Mouse (Mus musculus): Measurements from ENCODE around the gene Ip6k3. TPM values are rescaled to one million over a fixed set of nuclear protein-coding genes. Genes with fewer than 3 reads are reported as not detected.

Ip6k3 gene
- total RNA-seq, 2 experiments from 2014 or later = 0.38 to 0.47 TPM

DNA sequence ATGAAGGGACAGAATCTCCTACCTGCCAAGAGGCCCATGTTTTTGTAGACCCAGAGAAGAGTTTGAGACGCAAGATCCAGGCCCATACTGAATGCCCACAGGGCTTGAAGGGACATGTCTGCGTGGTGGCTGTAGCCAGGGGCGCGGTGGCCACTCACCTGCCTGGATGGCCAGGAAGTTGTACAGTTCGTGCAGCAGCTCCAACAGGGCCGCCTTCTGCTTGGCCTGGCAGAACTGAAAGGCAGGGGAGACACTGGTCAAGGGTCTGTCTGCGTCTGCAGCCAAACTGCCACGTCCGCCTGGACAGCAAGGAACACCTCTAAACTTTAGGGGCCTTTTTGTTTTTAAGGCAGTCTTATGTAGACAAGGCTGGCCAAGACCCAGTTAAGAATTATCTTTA lies 31.6 kb upstream of the Ip6k3 start:
- H3K4me3 ChIP-seq = no peak overlapping the region
- no peak for DNase-seq (ENCODE audit: extremely low spot score in 1 of 2, low spot score in 2 of 2)
- H3K27ac ChIP-seq = no peak overlapping the region
- intact Hi-C loops (cut with DNase I) = no loop called here
- no peak for TF ChIP-seq CTCF (IDR thresholded peaks at IDR 0.05)

GRCm38 (mm10) chr17:27196206-27196605 lies 28.6 kb upstream of the Ip6k3 start:
- Histone ChIP-seq H3K27ac (no peak overlapping the region), H3K4me3 (no peak overlapping the region)
- intact Hi-C loops (cut with DNase I) = no loop called here
- no peak for TF ChIP-seq CTCF (IDR thresholded peaks at IDR 0.05)
- no peak for DNase-seq (ENCODE audit: extremely low spot score in 1 of 2, low spot score in 2 of 2)

GRCm38 (mm10) chr17:27194258-27195185 lies 26.9 kb upstream of the Ip6k3 start:
- DNase-seq (ENCODE audit: extremely low spot score in 1 of 2, low spot score in 2 of 2) = no peak

GRCm38 (mm10) chr17:27191804-27192203 lies 24.2 kb upstream of the Ip6k3 start:
- intact Hi-C loops (cut with DNase I) = loop anchor here (2.0 kb wide), 1 partner anchor 329 kb away; the partner anchor contains the start of gene Grm4
- no peak for DNase-seq (ENCODE audit: extremely low spot score in 1 of 2, low spot score in 2 of 2)

More at GRCm38 (mm10) chr17:27194258-27195185, 26.9 kb upstream of the Ip6k3 start:
- no peak for TF ChIP-seq CTCF (IDR thresholded peaks at IDR 0.05)
- H3K4me3 ChIP-seq = no peak overlapping the region
- peak overlapping the region; percentile 11; the same call in 1 of the 2 replicates for H3K27ac ChIP-seq
- intact Hi-C loops (cut with DNase I) = no loop called here

DNA sequence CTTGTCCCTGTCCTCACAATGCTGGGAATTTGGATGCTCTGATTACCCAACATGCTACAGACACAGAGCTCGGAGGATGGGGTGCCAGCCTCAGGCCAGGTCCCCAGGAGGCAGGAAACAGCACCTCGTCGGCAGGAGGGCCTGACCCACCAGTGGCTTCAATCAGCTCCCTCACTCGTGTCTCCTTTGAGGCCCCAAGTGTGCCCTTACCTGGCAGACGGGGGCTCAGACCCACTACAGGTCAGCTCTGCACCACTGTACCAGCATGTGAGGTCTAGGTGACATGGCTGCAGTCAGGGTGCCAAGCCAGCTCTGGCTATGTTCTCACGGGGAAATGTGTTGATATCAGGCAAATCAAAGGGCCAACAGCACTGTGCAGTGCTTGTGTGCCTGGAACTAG lies 23.6 kb upstream of the Ip6k3 start:
- intact Hi-C loops (cut with DNase I) = loop anchor here (2.0 kb wide), 1 partner anchor 330 kb away; the partner anchor contains the start of gene Grm4

More at GRCm38 (mm10) chr17:27191804-27192203, 24.2 kb upstream of the Ip6k3 start:
- no peak for TF ChIP-seq CTCF (IDR thresholded peaks at IDR 0.05)
- no peak overlapping the region for H3K4me3 ChIP-seq
- no peak overlapping the region for H3K27ac ChIP-seq

DNA sequence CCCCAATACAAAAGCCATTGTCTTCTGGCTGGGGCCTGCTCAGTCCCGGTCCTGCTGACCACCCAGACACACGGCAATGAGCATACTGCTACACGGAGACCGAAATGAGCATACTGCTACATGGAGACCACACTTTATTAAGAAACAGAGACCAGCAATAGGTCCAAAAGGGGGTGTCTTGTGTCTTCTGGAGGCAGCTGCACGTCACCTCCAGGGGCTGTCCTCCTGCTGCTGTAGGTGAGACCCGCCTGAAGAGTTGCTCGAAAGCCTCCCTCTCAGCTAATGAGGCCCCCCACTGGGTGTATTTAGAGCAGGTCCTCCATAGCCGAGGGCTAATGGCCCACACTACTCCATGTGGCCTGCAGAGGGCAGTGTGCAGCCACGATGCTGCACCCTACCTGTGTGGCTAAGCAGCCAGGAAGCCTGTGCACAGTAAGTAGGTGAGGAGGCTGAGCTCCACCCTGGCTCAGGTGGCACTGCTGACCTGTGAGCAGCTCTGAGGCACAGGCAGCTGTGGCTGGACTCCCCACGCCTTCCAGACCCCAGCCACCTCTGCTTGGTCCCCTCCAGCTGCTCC lies 22.1 kb upstream of the Ip6k3 start:
- intact Hi-C loops (cut with DNase I) = loop anchor here (2.0 kb wide), 1 partner anchor 331 kb away; the partner anchor contains the start of gene Grm4
- TF ChIP-seq CTCF (IDR thresholded peaks at IDR 0.05) = peak; percentile 95
- Histone ChIP-seq H3K27ac (no peak overlapping the region), H3K4me3 (no peak overlapping the region)
- peak; percentile 69 for DNase-seq (ENCODE audit: extremely low spot score in 1 of 2, low spot score in 2 of 2)

More for the DNA sequence above, 23.6 kb upstream of the Ip6k3 start:
- TF ChIP-seq CTCF (IDR thresholded peaks at IDR 0.05) = no peak
- H3K4me3 ChIP-seq = no peak overlapping the region
- H3K27ac ChIP-seq = no peak overlapping the region
- no peak for DNase-seq (ENCODE audit: extremely low spot score in 1 of 2, low spot score in 2 of 2)

DNA sequence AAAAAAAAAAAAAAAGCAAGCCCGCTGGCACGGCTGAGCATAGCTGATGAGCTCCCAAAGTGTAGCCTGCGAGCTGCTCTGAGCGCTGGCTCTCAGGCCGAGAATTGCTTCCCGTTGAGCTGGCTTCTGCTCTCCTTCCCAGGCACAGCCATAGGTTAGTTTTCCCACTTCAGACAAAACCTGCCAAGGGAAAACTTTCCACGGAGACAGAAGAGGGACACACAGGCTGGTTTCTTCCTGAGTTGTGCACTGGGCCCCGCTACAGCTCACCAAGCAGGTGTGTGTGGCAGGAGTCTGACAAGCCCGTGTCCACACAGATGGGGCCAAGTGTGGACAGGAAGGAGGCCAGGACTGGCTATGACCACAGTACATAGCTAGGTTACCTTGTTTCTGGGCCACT lies 21.3 kb upstream of the Ip6k3 start:
- no peak overlapping the region for H3K4me3 ChIP-seq
- no peak for TF ChIP-seq CTCF (IDR thresholded peaks at IDR 0.05)
- no peak overlapping the region for H3K27ac ChIP-seq
- DNase-seq (ENCODE audit: extremely low spot score in 1 of 2, low spot score in 2 of 2) = no peak
- intact Hi-C loops (cut with DNase I) = no loop called here

DNA sequence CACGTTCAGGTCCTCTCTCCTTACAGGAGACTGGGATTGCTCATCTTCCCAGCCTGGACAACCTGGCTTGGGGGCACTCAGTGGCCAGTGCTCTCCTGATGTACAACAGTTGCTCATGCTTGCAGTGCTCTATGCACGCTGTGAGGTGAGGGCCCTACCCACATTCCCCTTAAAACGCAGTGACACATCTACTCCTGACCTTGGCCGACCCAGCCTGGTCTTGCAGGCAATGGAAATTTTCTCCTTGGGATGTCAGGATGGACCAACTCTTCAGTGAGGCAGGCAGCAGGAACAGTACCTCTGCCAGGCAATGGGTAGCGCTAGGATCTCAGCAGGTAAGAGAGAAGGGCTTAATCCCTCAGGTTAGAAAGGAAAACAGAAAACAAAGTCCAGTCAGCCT lies 19.5 kb upstream of the Ip6k3 start:
- no peak overlapping the region for H3K27ac ChIP-seq
- H3K4me3 ChIP-seq = no peak overlapping the region
- DNase-seq (ENCODE audit: extremely low spot score in 1 of 2, low spot score in 2 of 2) = no peak
- no peak for TF ChIP-seq CTCF (IDR thresholded peaks at IDR 0.05)
- intact Hi-C loops (cut with DNase I) = no loop called here

DNA sequence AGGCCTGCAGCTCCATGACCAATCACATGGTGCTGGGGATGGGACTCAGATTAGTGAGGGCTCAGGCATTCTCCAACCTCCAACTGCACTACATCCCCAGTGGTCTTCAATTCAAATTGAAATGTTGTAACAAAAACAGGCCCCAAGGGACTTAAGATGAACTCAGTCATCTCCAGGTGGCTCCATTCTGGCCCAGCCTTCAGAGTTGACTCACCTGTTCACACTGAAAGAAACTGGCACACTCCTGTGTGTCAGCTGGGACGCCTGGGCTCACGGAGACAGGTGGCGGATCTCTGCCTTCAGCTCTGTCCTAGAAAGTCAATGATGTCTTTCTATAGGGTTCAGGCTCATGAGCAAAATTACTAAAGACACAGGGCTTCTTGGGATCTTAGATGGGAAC lies 18.5 kb upstream of the Ip6k3 start:
- no peak for TF ChIP-seq CTCF (IDR thresholded peaks at IDR 0.05)
- no peak overlapping the region for H3K27ac ChIP-seq
- H3K4me3 ChIP-seq = no peak overlapping the region
- intact Hi-C loops (cut with DNase I) = no loop called here
- no peak for DNase-seq (ENCODE audit: extremely low spot score in 1 of 2, low spot score in 2 of 2)

- intact Hi-C loops (cut with DNase I) = no loop called here
- no peak for DNase-seq (ENCODE audit: extremely low spot score in 1 of 2, low spot score in 2 of 2)
- Histone ChIP-seq H3K4me3 (no peak overlapping the region), H3K27ac (no peak overlapping the region)
- no peak; the same call in 1 of the 2 replicates for TF ChIP-seq CTCF (IDR thresholded peaks at IDR 0.05)
Observed at GRCm38 (mm10) chr17:27183667-27184292, 16.2 kb upstream of the Ip6k3 start.

GRCm38 (mm10) chr17:27182401-27182800 lies 14.8 kb upstream of the Ip6k3 start:
- intact Hi-C loops (cut with DNase I) = no loop called here
- no peak for TF ChIP-seq CTCF (IDR thresholded peaks at IDR 0.05)

DNA sequence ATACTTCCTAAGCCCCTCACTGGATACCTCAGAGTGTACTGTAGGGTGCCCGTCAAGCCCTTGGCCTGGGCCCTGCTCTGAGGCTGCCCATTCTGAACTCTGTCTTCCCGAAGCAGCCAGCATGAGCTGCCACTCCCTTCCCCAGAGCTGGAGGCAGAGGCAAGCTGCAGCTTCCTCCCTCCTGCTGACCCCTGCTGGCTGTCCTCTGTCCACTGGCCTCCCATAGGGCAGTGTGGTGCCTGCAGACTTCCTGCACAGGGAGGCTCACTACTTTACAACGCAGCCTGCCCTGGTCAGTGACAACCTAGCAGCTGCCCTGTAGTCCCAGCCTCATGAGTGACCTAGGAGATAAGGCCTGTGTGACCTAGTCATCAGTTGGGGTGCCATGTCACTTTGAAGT lies 14.1 kb upstream of the Ip6k3 start:
- Histone ChIP-seq H3K4me3 (no peak overlapping the region), H3K27ac (no peak overlapping the region)
- intact Hi-C loops (cut with DNase I) = no loop called here
- TF ChIP-seq CTCF (IDR thresholded peaks at IDR 0.05) = peak; percentile 11
- DNase-seq (ENCODE audit: extremely low spot score in 1 of 2, low spot score in 2 of 2) = no peak

More at GRCm38 (mm10) chr17:27182401-27182800, 14.8 kb upstream of the Ip6k3 start:
- DNase-seq (ENCODE audit: extremely low spot score in 1 of 2, low spot score in 2 of 2) = no peak
- Histone ChIP-seq H3K4me3 (no peak overlapping the region), H3K27ac (no peak overlapping the region)

All from left cerebral cortex, adult 2 months (tissue).